Mouse (Mus musculus): ENCODE results near the gene Pih1h3b. TPM values are rescaled to one million over a fixed set of nuclear protein-coding genes. Genes with fewer than 3 reads are reported as not detected.

Gene Pih1h3b
- not detected in 2 replicates for polyA plus RNA-seq (2015; fragmentation: Nextera tagmentation; extraction: Ambion mirVana)

GRCm38 (mm10) chrX:140062135-140062975 is at the start of gene Pih1h3b, which contains the start of gene Nup62cl:
TSS of gene Pih1h3b (plus strand) at chrX:140062879.
TSS of gene Nup62cl (minus strand) at chrX:140062712.

Other genes with a start within 250 kb of the Pih1h3b start
- 4.7 TPM in 2 replicates for gene Morc4, start 191.2 kb upstream of the Pih1h3b start, polyA plus RNA-seq (2015; fragmentation: Nextera tagmentation; extraction: Ambion mirVana)
- 1.7 and 3.0 TPM in 2 replicates for gene Rbm41, start 64.3 kb upstream of the Pih1h3b start, polyA plus RNA-seq (2015; fragmentation: Nextera tagmentation; extraction: Ambion mirVana)
- gene Nup62cl, start 167 bp upstream of the Pih1h3b start, polyA plus RNA-seq (2015; fragmentation: Nextera tagmentation; extraction: Ambion mirVana): 23.1 and 32.7 TPM in 2 replicates